Mouse (Mus musculus): ENCODE data around the gene Nrg3. TPM values are rescaled to one million over a fixed set of nuclear protein-coding genes. Genes with fewer than 3 reads are reported as not detected.
"Not testable (repeated sequence)": the region's sequence is repeated elsewhere in the genome, so short reads cannot be mapped to it uniquely, and the experiment has no call there.

The Nrg3 gene
- total RNA-seq, 2 experiments from 2014 or later = not detected

DNA sequence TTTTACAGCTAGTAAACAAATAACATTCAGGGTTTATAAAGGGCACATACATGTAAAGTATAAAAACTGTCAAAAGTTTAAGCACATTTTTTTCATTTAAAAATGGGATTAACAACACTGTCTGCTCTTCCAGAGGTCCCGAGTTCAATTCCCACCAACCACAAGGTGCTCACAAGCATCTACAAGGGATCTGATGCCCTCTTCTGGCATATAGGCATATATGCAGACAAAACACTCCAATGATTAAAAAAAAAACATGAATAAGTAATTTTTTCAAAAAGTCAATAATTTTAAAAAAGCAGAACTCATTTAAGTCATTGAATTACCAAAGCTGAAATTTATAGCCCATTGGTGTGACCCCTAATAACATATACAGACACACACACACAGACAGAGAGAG is 878.6 kb downstream of the Nrg3 start:
- DNase-seq = no peak

DNA sequence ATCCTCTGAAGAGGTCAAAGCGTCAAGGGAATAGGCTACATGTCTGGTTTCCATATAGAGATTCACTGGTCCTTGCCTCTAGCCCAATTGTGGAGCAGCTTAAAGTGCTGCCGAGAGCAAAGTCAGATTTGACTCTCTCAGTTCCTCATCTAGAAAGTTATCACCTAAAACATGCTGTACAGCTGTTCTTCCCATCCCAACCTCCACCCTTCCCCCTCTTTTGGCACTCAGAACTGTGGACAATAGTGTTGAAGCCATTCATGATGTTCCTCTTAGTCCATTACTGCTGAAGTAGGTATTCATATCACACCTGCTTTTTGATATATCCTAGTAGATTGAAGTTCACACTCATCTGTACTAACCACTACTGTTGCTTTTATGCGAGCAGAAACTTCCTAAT is 896.1 kb downstream of the Nrg3 start:
- DNase-seq = no peak

GRCm38 (mm10) chr14:38568184-38568583 is 904.7 kb downstream of the Nrg3 start:
- no peak for DNase-seq

- DNase-seq = no peak
Measured at GRCm38 (mm10) chr14:38566182-38566581, 906.7 kb downstream of the Nrg3 start.

DNA sequence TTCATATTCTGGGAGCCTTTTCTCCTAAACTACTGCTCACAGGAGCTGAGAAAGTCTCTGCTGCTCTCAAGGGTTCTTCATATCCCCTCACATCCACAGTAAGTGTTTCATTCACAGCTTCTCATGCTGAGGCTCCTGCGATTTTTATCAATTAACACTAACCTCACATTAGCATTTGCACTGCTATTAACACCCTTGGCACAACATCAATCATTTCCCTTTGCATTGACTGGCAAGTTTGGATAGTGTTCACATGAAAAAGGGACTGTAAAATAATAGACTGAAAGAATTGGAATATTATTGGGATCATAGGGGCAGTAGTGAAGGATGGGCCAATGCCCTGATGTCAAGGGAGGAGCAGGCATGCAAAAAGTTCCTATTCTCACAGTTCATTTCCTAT is 918.3 kb downstream of the Nrg3 start:
- DNase-seq = no peak

- DNase-seq = no peak
Measured at GRCm38 (mm10) chr14:38547257-38547656, 925.6 kb downstream of the Nrg3 start.

DNA sequence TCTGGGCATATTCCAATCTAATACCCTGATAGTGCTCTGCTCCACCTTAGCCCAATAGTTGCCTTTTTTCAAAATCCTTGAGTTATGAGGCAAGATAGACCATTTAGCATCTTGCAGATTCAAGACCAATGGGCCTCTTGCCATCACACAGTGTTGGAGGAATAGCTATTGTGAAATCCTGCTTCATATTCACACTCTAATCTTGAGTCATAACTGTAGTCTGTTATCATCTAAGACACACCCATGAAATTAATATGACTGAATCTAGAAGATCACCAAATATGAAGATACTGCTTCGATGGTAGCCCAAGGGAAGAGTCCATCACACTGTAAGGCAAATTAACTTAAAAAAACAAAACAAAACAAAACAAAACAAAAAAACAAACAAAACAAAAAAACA is 937.7 kb downstream of the Nrg3 start:
- DNase-seq = no peak

- DNase-seq = no peak
Measured at GRCm38 (mm10) chr14:38533495-38533894, 939.4 kb downstream of the Nrg3 start.

GRCm38 (mm10) chr14:38516232-38516631 is 956.7 kb downstream of the Nrg3 start:
- no peak for DNase-seq

- DNase-seq = no peak
Measured at GRCm38 (mm10) chr14:38509016-38509415, 963.9 kb downstream of the Nrg3 start.

GRCm38 (mm10) chr14:38494970-38495369 is 977.9 kb downstream of the Nrg3 start:
- no peak for DNase-seq

DNA sequence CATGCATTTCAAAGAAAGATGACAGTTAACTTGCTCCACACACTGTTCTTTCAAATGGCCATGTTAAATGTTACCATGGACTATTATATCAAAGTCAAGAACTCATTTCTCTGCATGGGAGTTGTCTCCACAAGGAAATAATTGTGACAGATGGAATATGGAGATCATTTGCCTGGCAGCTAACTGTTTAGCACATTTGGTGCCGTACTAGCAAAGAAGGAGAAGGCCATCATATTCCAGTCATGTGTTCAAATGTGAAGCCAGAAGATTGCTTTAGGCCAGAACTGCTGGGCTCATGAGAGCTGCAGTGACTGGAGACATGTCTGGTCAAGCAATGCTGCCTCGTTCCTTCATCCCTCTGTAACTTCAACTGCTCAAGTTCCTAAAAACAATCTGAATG is 1025.8 kb downstream of the Nrg3 start:
- no peak for DNase-seq

- no peak for DNase-seq
Measured at GRCm38 (mm10) chr14:38444788-38445187, 1028.1 kb downstream of the Nrg3 start.

GRCm38 (mm10) chr14:38433793-38434589 is 1038.9 kb downstream of the Nrg3 start:
- DNase-seq = no peak

- no peak for DNase-seq
Measured at GRCm38 (mm10) chr14:38374660-38375059, 1098.2 kb downstream of the Nrg3 start.

- DNase-seq = no peak
Measured at GRCm38 (mm10) chr14:38340967-38341366, 1131.9 kb downstream of the Nrg3 start.

GRCm38 (mm10) chr14:38322841-38323240 is 1150.0 kb downstream of the Nrg3 start:
- DNase-seq = not testable (repeated sequence)

DNA sequence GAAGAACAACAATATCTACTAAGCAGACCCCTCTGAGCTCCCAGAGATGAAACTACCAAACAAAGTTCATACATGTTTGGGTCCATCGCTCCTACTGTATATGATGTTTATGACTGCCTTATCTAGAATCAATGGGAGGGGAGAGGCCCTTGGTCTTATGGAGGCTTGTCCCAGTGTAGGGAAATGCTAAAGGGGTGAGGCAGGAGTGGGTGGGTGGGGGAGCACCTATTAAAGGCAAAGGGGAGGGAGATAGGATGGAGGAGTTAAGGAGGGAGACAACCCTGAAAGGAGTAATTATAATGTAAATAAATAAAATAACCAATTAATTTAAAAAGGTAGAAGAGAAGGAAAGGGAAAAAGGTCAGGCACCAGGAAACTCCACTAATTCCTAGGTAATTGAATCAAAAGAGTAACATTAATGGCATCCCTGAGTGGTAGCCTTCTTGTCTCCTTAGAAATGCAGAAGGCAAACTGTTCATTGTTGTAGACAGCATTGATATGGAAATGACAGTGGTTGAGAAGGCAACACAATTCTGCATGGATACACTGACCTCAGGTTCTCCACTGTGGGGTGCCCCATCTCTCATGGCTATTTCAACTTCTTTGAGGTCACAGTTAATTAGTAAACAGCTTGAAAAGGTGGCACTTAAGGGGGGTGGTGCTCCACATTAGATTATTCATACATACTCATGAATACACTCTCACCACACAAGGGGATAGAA is 1152.1 kb downstream of the Nrg3 start:
- DNase-seq = no peak

Small RNA genes within 50 kb of the gene (microRNA-seq; reads per million reads assigned to microRNA genes)
- gene Gm27332 = 0 reads per million in 2 experiments
